Comparison of ENCODE assay signal across 20 mouse cellular contexts in genomic region chr19:3648830-3649450, GRCm38 (mm10). TPM values are rescaled to one million over a fixed set of nuclear protein-coding genes. Genes with fewer than 3 reads are reported as not detected.
DNase-seq lines count a peak whose midpoint lies in the region; ATAC-seq lines count a peak whose summit lies in the region.
"Had no signal": no experiment of that assay in that cellular context is flagged by ENCODE, and none has a peak within 500 bp of the region (broad histone marks: within the 10 kb centered on the region; RNA-seq: fewer than 3 reads in every experiment).

No protein-coding gene starts in this region.

- ATAC-seq in kidney, embryonic 14.5 days (ENCODE audit: low FRiP score, low TSS enrichment) = peak; percentile 50; the same call in 1 of the 2 replicates
- ATAC-seq in neural tube, embryonic 13.5 days (ENCODE audit: low read depth) = 0 out of 2 replicates have a peak, but pooled peaks have one; percentile 19
- no peak for ATAC-seq in forebrain, embryonic 15.5 days (replicated peaks)
- ATAC-seq: Patski had no signal

- no peak overlapping the region for H3K27ac ChIP-seq in kidney, embryonic 14.5 days (ENCODE audit: low read depth, low read length)
- no peak overlapping the region for H3K27ac ChIP-seq in neural tube, embryonic 13.5 days (replicated peaks)
- no peak overlapping the region for H3K27ac ChIP-seq in forebrain, embryonic 15.5 days (replicated peaks)
- H3K27ac ChIP-seq: forebrain, embryonic 10.5 days; heart, embryonic 10.5 days; hindbrain, embryonic 15.5 days; midbrain, embryonic 13.5 days; neural tube, embryonic 15.5 days had no signal

- DNase-seq in kidney, adult 11 months = no peak
- DNase-seq in neural tube, embryonic 10.5 days (ENCODE audit: extremely low spot score, low spot score) = no peak
- DNase-seq in ZHBTc4 (ENCODE audit: low read depth, low spot score) = peak; percentile 57
- peak; percentile 62 for DNase-seq in yolk sac, embryonic 10.5 days (ENCODE audit: low spot score)
- DNase-seq: adrenal gland, postnatal 14 days; cerebellum, adult 11 months; cerebellum, postnatal 10 days; heart, postnatal 10 days; lung, embryonic 14.5 days; lung, postnatal 36 days; right cerebral cortex, postnatal 25 days had no signal

- peaks cover 7% of the 10 kb centered on the region; the same call in 1 of the 2 replicates for H3K9me3 ChIP-seq in kidney, embryonic 14.5 days (ENCODE audit: control insufficient read depth, low read length)
- no peaks in the 10 kb centered on the region for H3K9me3 ChIP-seq in neural tube, embryonic 13.5 days
- H3K9me3 ChIP-seq in forebrain, embryonic 15.5 days = no peaks in the 10 kb centered on the region
- H3K9me3 ChIP-seq: hindbrain, embryonic 15.5 days; neural tube, embryonic 15.5 days had no signal

- no peak overlapping the region for H3K4me2 ChIP-seq in kidney, embryonic 14.5 days (replicated peaks; ENCODE audit: low read depth, low read length)
- H3K4me2 ChIP-seq in neural tube, embryonic 13.5 days = no peak overlapping the region
- no peak overlapping the region for H3K4me2 ChIP-seq in forebrain, embryonic 15.5 days (replicated peaks)
- H3K4me2 ChIP-seq: hindbrain, embryonic 15.5 days; lung, embryonic 14.5 days; midbrain, embryonic 13.5 days; neural tube, embryonic 15.5 days had no signal

- H3K36me3 ChIP-seq in kidney, embryonic 14.5 days (ENCODE audit: control insufficient read depth, insufficient read depth, low read length) = peaks cover 62% of the 10 kb centered on the region
- peaks cover 15% of the 10 kb centered on the region for H3K36me3 ChIP-seq in neural tube, embryonic 13.5 days
- H3K36me3 ChIP-seq in forebrain, embryonic 15.5 days = peaks cover 17% of the 10 kb centered on the region

- H3K9ac ChIP-seq in kidney, embryonic 14.5 days (ENCODE audit: low read depth, low read length) = no peak overlapping the region
- no peak overlapping the region for H3K9ac ChIP-seq in neural tube, embryonic 13.5 days
- H3K9ac ChIP-seq in forebrain, embryonic 15.5 days (replicated peaks) = no peak overlapping the region
- H3K9ac ChIP-seq: hindbrain, embryonic 15.5 days; lung, embryonic 14.5 days; midbrain, embryonic 13.5 days; neural tube, embryonic 15.5 days had no signal

- H3K27me3 ChIP-seq in kidney, embryonic 14.5 days (ENCODE audit: control insufficient read depth, insufficient read depth, low read length) = no peaks in the 10 kb centered on the region
- no peaks in the 10 kb centered on the region for H3K27me3 ChIP-seq in neural tube, embryonic 13.5 days
- no peaks in the 10 kb centered on the region for H3K27me3 ChIP-seq in forebrain, embryonic 15.5 days
- H3K27me3 ChIP-seq: hindbrain, embryonic 15.5 days; midbrain, embryonic 13.5 days; neural tube, embryonic 15.5 days; Patski had no signal

- WGBS in kidney, embryonic 14.5 days = 67% methylated on average over 8 of the region's 11 CpGs
- 47% methylated on average over 6 of the region's 11 CpGs for WGBS in neural tube, embryonic 13.5 days
- 55% methylated on average over 8 of the region's 11 CpGs for WGBS in forebrain, embryonic 15.5 days

- 0 out of 2 replicates have a peak, but pooled peaks cover 7% of the 10 kb centered on the region for H3K4me1 ChIP-seq in kidney, embryonic 14.5 days (ENCODE audit: control insufficient read depth, insufficient read depth, low read length)
- H3K4me1 ChIP-seq in neural tube, embryonic 13.5 days (replicated peaks) = no peaks in the 10 kb centered on the region
- H3K4me1 ChIP-seq in forebrain, embryonic 15.5 days = no peaks in the 10 kb centered on the region
- H3K4me1 ChIP-seq: hindbrain, embryonic 15.5 days; midbrain, embryonic 13.5 days; neural tube, embryonic 15.5 days had no signal

- H3K4me3 ChIP-seq in kidney, embryonic 14.5 days (ENCODE audit: low read length) = no peak overlapping the region
- H3K4me3 ChIP-seq in neural tube, embryonic 13.5 days = no peak overlapping the region
- no peak overlapping the region for H3K4me3 ChIP-seq in forebrain, embryonic 15.5 days
- H3K4me3 ChIP-seq: forebrain, embryonic 10.5 days; heart, embryonic 10.5 days; hindbrain, embryonic 15.5 days; midbrain, embryonic 13.5 days; neural tube, embryonic 15.5 days had no signal

RNA-seq across cellular contexts. Expression of gene Lrp5, which starts 37.4 kb away (rescaled TPM):
- polyA plus RNA-seq in kidney, embryonic 14.5 days (2014; fragmentation: Nextera tagmentation; extraction: Ambion mirVana) = 7.7 and 10.1 TPM in 2 replicates
- polyA plus RNA-seq in neural tube, embryonic 13.5 days (2015; fragmentation: Nextera tagmentation; extraction: Ambion mirVana) = 1.6 and 1.9 TPM in 2 replicates
- 2.3 TPM in 2 replicates for polyA plus RNA-seq in forebrain, embryonic 15.5 days (2015; fragmentation: Nextera tagmentation; extraction: Ambion mirVana)

RNA-seq across cellular contexts. Expression of gene 1810055G02Rik, which starts 59.2 kb away (rescaled TPM):
- 33.7 and 38.6 TPM in 2 replicates for polyA plus RNA-seq in kidney, embryonic 14.5 days (2014; fragmentation: Nextera tagmentation; extraction: Ambion mirVana)
- 38.5 and 42.5 TPM in 2 replicates for polyA plus RNA-seq in neural tube, embryonic 13.5 days (2015; fragmentation: Nextera tagmentation; extraction: Ambion mirVana)
- polyA plus RNA-seq in forebrain, embryonic 15.5 days (2015; fragmentation: Nextera tagmentation; extraction: Ambion mirVana) = 31.3 and 35.1 TPM in 2 replicates

Comparison
In these comparisons a context has a peak if more than half of its experiments do, and no peak if none do; other contexts are left out.
1. DNase-seq: peak in ZHBTc4 (single experiment) and yolk sac, embryonic 10.5 days (single experiment); none in kidney, adult 11 months (single experiment) and neural tube, embryonic 10.5 days (single experiment).